Mouse (Mus musculus): ENCODE results near the gene Gltpd2.
"Not testable (repeated sequence)": the region's sequence is repeated elsewhere in the genome, so short reads cannot be mapped to it uniquely, and the experiment has no call there.

Gltpd2 gene

GRCm38 (mm10) chr11:70518923-70519322 is at the start of gene Gltpd2:
Gene Gltpd2, plus strand, starts transcription at chr11:70519196.
- no peak for DNase-seq (ENCODE audit: extremely low spot score, low read depth, low spot score)

DNA sequence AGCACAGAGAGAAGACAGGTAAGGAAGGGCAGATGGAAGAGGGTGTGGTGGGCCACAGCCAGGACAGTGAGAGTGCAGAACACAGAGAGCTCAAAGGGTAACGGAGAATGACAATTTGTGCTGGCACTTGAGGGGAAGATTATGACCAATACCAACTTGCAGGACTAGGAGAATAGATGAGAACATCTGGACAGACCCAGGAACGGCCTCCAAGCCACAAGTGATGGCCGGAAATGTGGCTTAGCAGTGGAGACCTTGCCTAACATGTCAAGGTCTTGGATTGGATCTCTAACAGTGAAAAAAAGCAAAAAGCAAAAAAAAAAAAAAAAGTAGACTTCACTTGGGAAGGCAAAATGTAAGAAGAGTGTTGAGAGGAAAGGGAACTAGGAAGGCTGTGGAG is 49.2 kb upstream of the Gltpd2 start:
- DNase-seq (ENCODE audit: extremely low spot score, low read depth, low spot score), result no peak

DNA sequence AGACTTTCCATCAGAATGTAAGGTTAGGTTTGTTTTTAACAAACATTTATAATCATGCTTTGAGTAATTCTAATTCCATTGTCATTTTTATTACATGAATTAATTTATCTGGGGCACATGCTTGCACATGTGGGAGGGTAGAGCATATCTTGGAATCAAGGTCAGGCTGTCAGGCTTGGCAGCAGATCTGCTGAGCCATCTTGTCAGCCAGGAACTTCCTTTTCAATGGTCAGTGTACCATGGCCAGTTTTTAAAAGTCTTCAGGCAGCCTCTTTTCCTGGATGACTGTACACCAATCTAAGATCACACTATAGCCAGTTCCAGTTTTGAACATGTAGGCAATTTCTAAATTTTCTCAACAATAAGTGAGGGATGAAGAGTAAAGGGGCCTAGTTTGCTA is 46.3 kb upstream of the Gltpd2 start:
- no peak for DNase-seq (ENCODE audit: extremely low spot score, low read depth, low spot score)

DNA sequence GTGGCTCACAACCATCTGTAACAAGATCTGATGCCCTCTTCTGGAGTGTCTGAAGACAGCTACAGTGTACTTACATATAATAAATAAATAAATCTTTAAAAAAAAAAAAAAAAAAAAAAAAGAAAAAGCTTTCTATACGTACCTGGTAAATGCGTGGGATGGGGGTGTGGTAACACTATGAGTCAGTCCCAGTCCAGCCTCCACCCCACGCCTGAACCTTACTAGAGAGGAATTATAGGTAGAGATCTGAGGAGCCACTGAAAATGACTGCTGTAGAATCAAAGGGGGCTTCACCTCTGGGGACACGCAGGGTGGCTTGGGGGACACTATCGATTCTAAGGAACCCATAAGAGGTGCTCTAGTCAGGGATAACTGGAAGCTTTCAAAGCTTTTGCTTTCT is 45.7 kb upstream of the Gltpd2 start:
- not testable (repeated sequence) for DNase-seq (ENCODE audit: extremely low spot score, low read depth, low spot score)

- no peak for DNase-seq (ENCODE audit: extremely low spot score, low read depth, low spot score)
Observed at GRCm38 (mm10) chr11:70474872-70475534, 44.0 kb upstream of the Gltpd2 start.

- no peak for DNase-seq (ENCODE audit: extremely low spot score, low read depth, low spot score)
Observed at GRCm38 (mm10) chr11:70485498-70485897, 33.5 kb upstream of the Gltpd2 start.

DNA sequence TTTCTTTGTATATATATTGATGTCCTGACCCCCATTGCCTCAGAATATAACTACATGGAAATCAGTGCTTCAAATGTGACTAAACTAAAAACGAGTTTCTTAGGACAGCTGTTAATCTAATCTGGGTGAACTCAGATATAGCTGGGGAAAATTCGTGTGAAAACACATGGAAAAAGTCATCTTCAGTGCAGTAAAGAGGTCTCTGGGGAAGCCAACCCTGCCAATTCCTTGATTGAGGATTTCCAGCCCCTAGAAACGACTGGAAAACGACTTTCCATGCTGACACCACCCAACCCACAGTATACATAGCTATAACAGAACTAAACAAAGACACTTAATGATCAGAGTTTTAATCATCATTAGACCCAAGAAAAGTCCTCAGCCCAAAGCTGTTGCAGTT is 31.2 kb upstream of the Gltpd2 start:
- no peak for DNase-seq (ENCODE audit: extremely low spot score, low read depth, low spot score)

DNA sequence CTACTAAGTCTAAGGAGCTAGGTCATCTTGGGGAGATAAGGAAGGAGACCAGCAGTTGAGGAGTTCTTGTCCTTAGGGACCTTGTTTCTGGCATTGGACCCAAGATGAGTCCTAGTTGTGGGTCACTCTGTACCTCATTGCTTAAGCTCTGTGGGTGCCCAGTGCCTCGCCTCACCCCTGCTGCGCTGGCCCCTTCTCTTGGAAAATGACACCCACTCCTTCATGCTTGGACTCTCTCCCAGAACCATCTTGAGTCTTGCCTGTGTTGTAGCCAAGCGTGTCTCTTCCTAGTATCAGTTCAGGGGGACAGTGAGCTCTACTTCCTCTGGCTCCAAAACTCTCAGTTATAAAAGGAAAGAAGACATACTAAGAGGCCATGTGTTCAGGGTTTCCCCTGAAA is 29.9 kb upstream of the Gltpd2 start:
- no peak for DNase-seq (ENCODE audit: extremely low spot score, low read depth, low spot score)

DNA sequence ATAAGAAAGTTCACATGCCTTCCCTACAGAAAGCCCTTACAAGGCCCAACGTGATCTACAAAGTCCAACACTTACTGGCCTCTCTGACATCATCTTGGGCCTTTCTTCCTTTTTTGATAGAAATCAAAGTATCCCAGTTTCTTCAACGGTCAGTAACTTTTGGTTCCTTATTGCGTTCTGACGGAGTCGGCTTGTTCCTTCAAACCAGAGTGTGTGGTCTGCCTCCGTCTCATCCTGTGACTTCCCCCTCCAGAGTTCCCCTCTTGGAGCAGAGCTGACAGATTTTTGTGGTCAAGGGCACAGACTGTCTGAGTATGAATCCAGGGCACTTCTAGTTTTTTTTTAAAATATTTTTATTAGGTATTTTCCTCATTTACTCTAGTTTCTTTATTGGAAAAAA is 29.3 kb upstream of the Gltpd2 start:
- DNase-seq (ENCODE audit: extremely low spot score, low read depth, low spot score), result no peak

DNA sequence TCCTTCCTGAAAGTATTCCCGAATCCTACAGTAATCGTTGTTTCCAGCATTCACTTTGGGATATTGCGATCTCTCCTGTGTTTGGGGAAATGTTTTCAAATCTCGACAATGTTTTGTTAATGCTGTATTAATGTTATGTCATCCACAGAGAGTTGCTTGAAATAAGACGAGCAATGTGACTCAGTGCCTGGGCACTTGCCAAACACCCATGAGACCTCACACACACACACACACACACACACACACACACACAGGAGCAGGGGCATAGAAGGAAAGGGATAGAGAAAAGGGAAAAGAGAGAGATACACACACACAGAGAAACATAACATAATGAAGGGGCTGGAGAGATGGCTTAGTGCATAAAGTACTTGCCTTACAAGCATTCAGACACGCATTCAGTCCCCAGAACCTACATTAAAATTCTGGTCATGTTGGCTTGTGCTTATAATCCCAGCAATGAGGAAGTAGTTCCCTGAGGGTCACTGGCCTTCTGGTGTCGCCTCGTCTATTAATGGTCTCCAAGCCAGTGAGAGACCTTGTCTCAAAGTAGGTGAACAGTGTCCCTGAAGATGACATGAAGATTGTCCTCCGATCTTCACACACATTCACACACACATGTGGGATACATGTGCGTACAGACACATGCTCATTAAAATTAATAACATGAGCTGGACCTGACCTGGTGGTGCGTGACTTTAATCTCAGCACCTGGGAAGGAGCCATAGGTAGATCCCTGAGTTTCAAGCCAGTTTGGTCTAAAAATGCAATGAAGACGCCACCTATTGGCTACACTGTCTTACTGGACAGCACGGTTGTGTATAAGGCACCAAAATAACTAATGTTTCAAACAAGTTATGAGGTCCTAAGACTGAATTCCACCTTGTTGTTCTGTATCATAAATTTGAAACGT is 19.2 kb upstream of the Gltpd2 start:
- no peak for DNase-seq (ENCODE audit: extremely low spot score, low read depth, low spot score)

DNA sequence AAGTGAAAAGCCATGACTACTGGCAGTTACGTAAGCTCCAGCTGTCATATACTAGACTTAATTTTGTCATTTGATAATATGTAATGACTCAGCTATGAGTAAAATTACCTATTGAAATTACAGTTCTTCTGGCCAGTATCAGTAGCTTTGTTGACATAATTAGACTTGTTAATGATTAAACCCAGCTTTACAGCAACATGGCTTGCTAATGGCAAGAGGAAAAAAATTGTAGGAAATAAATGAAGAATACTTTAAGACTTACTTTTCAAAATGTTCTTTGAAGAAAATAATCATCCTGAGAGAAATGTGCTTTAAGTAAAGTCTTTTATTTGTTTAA is 18.6 kb upstream of the Gltpd2 start:
- no peak for DNase-seq (ENCODE audit: extremely low spot score, low read depth, low spot score)

- DNase-seq (ENCODE audit: extremely low spot score, low read depth, low spot score), result no peak
Observed at GRCm38 (mm10) chr11:70502018-70502417, 17.0 kb upstream of the Gltpd2 start.

DNA sequence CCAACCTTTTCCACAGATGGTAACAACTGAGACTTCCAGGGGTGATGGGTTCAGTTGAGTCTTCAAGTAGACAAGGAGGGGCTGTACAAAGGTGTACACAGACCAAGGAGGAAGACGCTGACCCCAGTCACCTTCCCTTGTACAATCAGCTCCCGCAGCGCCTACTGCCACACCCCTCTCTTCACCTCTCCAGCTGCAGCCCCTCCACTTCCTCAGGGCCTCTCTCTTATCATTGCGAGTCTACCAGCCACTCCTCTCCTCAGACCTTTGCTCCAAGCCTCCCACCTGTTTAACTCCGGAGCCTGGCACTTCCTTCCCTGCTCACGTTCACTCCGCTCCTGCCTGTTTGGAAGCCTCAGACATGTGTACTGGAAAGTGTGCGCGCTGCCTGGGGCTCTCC is 14.0 kb upstream of the Gltpd2 start, which contains the start of gene Tm4sf5:
Gene Tm4sf5, plus strand, starts transcription at position 275 of the 400 bp plus-strand sequence.
- no peak for DNase-seq (ENCODE audit: extremely low spot score, low read depth, low spot score)

GRCm38 (mm10) chr11:70506385-70506784 is 12.6 kb upstream of the Gltpd2 start:
- DNase-seq (ENCODE audit: extremely low spot score, low read depth, low spot score), result no peak

- DNase-seq (ENCODE audit: extremely low spot score, low read depth, low spot score), result no peak
Observed at GRCm38 (mm10) chr11:70506962-70507515, 12.0 kb upstream of the Gltpd2 start.

- DNase-seq (ENCODE audit: extremely low spot score, low read depth, low spot score), result no peak
Observed at GRCm38 (mm10) chr11:70509753-70510564, 9.0 kb upstream of the Gltpd2 start.

GRCm38 (mm10) chr11:70511242-70511641 is 7.8 kb upstream of the Gltpd2 start:
- DNase-seq (ENCODE audit: extremely low spot score, low read depth, low spot score), result no peak

DNA sequence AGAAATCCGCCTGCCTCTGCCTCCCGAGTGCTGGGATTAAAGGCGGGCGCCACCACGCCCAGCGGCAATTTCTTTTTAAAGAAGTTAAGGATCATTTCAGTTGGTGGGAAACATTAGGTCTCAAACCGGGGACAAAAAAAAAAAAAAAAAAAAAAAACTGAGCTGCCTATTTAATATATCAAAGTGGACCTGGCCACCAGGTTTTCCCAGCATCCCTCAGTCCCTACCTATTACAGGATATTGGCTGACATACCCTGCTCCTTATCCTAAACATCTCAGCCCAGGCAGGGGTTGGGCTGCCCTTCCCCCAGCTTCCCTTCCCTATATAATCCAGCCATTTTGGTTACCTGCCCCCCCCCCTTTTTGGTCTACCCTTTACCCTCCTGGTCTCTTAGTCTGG is 7.2 kb upstream of the Gltpd2 start:
- DNase-seq (ENCODE audit: extremely low spot score, low read depth, low spot score), result no peak

- no peak for DNase-seq (ENCODE audit: extremely low spot score, low read depth, low spot score)
Observed at GRCm38 (mm10) chr11:70512709-70513342, 6.2 kb upstream of the Gltpd2 start.

DNA sequence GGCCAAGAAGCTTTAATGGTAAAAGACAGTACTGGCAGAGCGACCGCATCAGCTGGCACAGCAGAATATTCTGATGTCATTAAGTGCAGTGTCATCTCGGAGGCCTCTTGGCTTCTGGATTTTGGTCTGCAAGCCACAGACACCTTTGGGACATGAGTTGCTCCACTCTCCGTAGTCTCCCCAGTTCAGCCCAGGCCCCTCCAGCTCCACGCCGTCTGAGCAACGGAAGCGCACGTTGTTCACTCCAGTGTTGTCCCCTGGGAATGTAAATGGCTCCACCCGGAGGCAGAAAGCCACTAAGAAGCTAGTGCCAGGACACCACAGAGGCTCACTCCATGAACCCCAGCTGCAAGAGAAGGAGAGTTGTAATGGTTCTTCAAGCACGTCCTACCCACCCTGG is 5.5 kb upstream of the Gltpd2 start:
- DNase-seq (ENCODE audit: extremely low spot score, low read depth, low spot score), result no peak

GRCm38 (mm10) chr11:70514288-70514687 is 4.7 kb upstream of the Gltpd2 start, which contains the start of gene Vmo1:
Gene Vmo1, minus strand, starts transcription at chr11:70514616.
- no peak for DNase-seq (ENCODE audit: extremely low spot score, low read depth, low spot score)
